Mouse (Mus musculus) ZHBTc4 (cell line): ENCODE results near the gene Gm12258.

ENCODE experiments used
- DNase-seq: peaks from one replicate; pipeline ENCODE4 v3.0.0-alpha.2; 2011; ENCODE audit warnings: low read depth, low spot score

The Gm12258 gene

GRCm38 (mm10) chr11:58901080-58901479, 54.1 kb downstream of the Gm12258 start:
- no peak for DNase-seq

- DNase-seq, result peak; percentile 96
Measured at GRCm38 (mm10) chr11:58903511-58904409, 56.8 kb downstream of the Gm12258 start, which contains the start of gene Zfp39. Gene Zfp39, minus strand, starts transcription at chr11:58904225.

- DNase-seq, result no peak
Measured at GRCm38 (mm10) chr11:58904410-58904718, 57.4 kb downstream of the Gm12258 start.

GRCm38 (mm10) chr11:58904838-58905237, 57.9 kb downstream of the Gm12258 start:
- peak; percentile 85 for DNase-seq
